Mouse (Mus musculus) kidney, embryonic 16.5 days (tissue): Measurements from ENCODE around the gene Pcca. TPM values are rescaled to one million over a fixed set of nuclear protein-coding genes. Genes with fewer than 3 reads are reported as not detected.

Experiments
- ATAC-seq: fragments of 200-750 bp; cut with Nextera tagmentation; 2 replicates; pipeline ENCODE4 v1.8.0; 2017; ENCODE audit warnings: moderate TSS enrichment; ENCODE audit not compliant: low FRiP score, low TSS enrichment
- H3K27ac ChIP-seq: fragments of 300-500 bp; sonication (generic); 2 replicates; pipeline ENCODE4 v1.5.1; 2014; ENCODE audit warnings: low read length
- H3K27me3 ChIP-seq: fragments of 300-500 bp; sonication (generic); 2 replicates; pipeline ENCODE4 v1.6.1; 2014; ENCODE audit warnings: low read length, control low read depth, mixed read lengths; ENCODE audit not compliant: insufficient read depth
- H3K36me3 ChIP-seq: fragments of 300-500 bp; sonication (generic); 2 replicates; pipeline ENCODE4 v1.6.1; 2014; ENCODE audit warnings: low read length, control low read depth, mixed read lengths; ENCODE audit not compliant: insufficient read depth
- H3K4me1 ChIP-seq: fragments of 300-500 bp; sonication (generic); 2 replicates; pipeline ENCODE4 v1.6.1; 2014; ENCODE audit warnings: low read length, control low read depth, mixed read lengths; ENCODE audit not compliant: insufficient read depth
- H3K4me2 ChIP-seq: fragments of 300-500 bp; sonication (generic); replicated peaks from 2 replicates; pipeline ENCODE4 v1.6.1; 2014; ENCODE audit warnings: low read depth, low read length
- H3K4me3 ChIP-seq: fragments of 300-500 bp; sonication (generic); 2 replicates; pipeline ENCODE4 v1.5.1; 2014; ENCODE audit warnings: mild to moderate bottlenecking, low read length
- H3K9ac ChIP-seq: fragments of 300-500 bp; sonication (generic); replicated peaks from 2 replicates; pipeline ENCODE4 v1.6.1; 2014; ENCODE audit warnings: low read length
- H3K9me3 ChIP-seq: fragments of 300-500 bp; sonication (generic); 2 replicates; pipeline ENCODE4 v1.6.1; 2016; ENCODE audit warnings: low read length, control low read depth
- WGBS: fragments of 180-500 bp; shearing (Covaris S2); extraction: QIAGEN DNeasy Blood & Tissue Kit; methylation state at CpG from one replicate; pipeline ENCODE4 v1.1.7; 2014; 5-methylcytosine and 5-hydroxymethylcytosine counted together
- polyA plus RNA-seq: library from polyadenylated mRNA; unstranded; fragments of >200 nt; fragmentation: Nextera tagmentation; extraction: Ambion mirVana; gene quantifications from 2 replicates; pipeline ENCODE4 v1.2.1, GENCODE M21; 2015

The Pcca gene
- polyA plus RNA-seq, 1 experiment from 2014 or later: 30.7 TPM

GRCm38 (mm10) chr14:122882795-122883409 is 348.8 kb downstream of the Pcca start:
- H3K4me3 ChIP-seq: no peak overlapping the region
- H3K4me1 ChIP-seq: peaks cover 5% of the 10 kb centered on the region; the same call in 1 of the 2 replicates
- 78% methylated on average over 7 of the region's 7 CpGs for WGBS
- H3K27ac ChIP-seq: no peak overlapping the region
- H3K9ac ChIP-seq: no peak overlapping the region
- no peaks in the 10 kb centered on the region for H3K9me3 ChIP-seq
- H3K36me3 ChIP-seq: no peaks in the 10 kb centered on the region
- no peak overlapping the region for H3K4me2 ChIP-seq
- no peaks in the 10 kb centered on the region for H3K27me3 ChIP-seq
- no peak for ATAC-seq

- 84% methylated on average over 4 of the region's 4 CpGs for WGBS
These were observed 349.3 kb downstream of the Pcca start for GRCm38 (mm10) chr14:122883410-122883806.

GRCm38 (mm10) chr14:122883821-122884584 is 349.9 kb downstream of the Pcca start:
- no peak for ATAC-seq
- 57% methylated on average over 10 of the region's 10 CpGs for WGBS
- H3K27me3 ChIP-seq: no peaks in the 10 kb centered on the region

More at GRCm38 (mm10) chr14:122883410-122883806, 349.3 kb downstream of the Pcca start:
- no peak for ATAC-seq
- Histone ChIP-seq H3K27ac (no peak overlapping the region), H3K4me1 (peaks cover 5% of the 10 kb centered on the region; the same call in 1 of the 2 replicates), H3K4me2 (no peak overlapping the region), H3K36me3 (no peaks in the 10 kb centered on the region), H3K9me3 (no peaks in the 10 kb centered on the region), H3K27me3 (no peaks in the 10 kb centered on the region), H3K4me3 (no peak overlapping the region), H3K9ac (no peak overlapping the region)

GRCm38 (mm10) chr14:122885893-122886292 is 351.8 kb downstream of the Pcca start:
- Histone ChIP-seq H3K36me3 (no peaks in the 10 kb centered on the region), H3K9me3 (no peaks in the 10 kb centered on the region), H3K27me3 (no peaks in the 10 kb centered on the region), H3K4me3 (no peak overlapping the region), H3K4me1 (peaks cover 5% of the 10 kb centered on the region; the same call in 1 of the 2 replicates), H3K27ac (no peak overlapping the region), H3K9ac (no peak overlapping the region), H3K4me2 (no peak overlapping the region)
- no peak for ATAC-seq
- 92% methylated on average over 7 of the region's 7 CpGs for WGBS

More at GRCm38 (mm10) chr14:122883821-122884584, 349.9 kb downstream of the Pcca start:
- Histone ChIP-seq H3K4me2 (no peak overlapping the region), H3K4me3 (no peak overlapping the region), H3K36me3 (no peaks in the 10 kb centered on the region), H3K27ac (no peak overlapping the region), H3K9me3 (no peaks in the 10 kb centered on the region), H3K9ac (no peak overlapping the region), H3K4me1 (peaks cover 5% of the 10 kb centered on the region; the same call in 1 of the 2 replicates)

GRCm38 (mm10) chr14:122887278-122887677 is 353.2 kb downstream of the Pcca start:
- Histone ChIP-seq H3K4me2 (no peak overlapping the region), H3K4me3 (no peak overlapping the region), H3K4me1 (peaks cover 3% of the 10 kb centered on the region; the same call in 1 of the 2 replicates), H3K27me3 (no peaks in the 10 kb centered on the region), H3K9me3 (no peaks in the 10 kb centered on the region), H3K36me3 (no peaks in the 10 kb centered on the region), H3K27ac (no peak overlapping the region), H3K9ac (no peak overlapping the region)
- ATAC-seq: no peak
- 74% methylated on average over 1 of the region's 1 CpGs for WGBS

GRCm38 (mm10) chr14:122887702-122888479 is 353.8 kb downstream of the Pcca start:
- ATAC-seq: no peak
- Histone ChIP-seq H3K4me3 (no peak overlapping the region), H3K27ac (no peak overlapping the region), H3K36me3 (no peaks in the 10 kb centered on the region), H3K4me2 (no peak overlapping the region), H3K9ac (no peak overlapping the region), H3K27me3 (no peaks in the 10 kb centered on the region), H3K9me3 (no peaks in the 10 kb centered on the region), H3K4me1 (no peaks in the 10 kb centered on the region)
- 97% methylated on average over 3 of the region's 3 CpGs for WGBS

- Histone ChIP-seq H3K4me3 (no peak overlapping the region), H3K27ac (no peak overlapping the region), H3K36me3 (no peaks in the 10 kb centered on the region), H3K4me1 (no peaks in the 10 kb centered on the region), H3K4me2 (no peak overlapping the region), H3K9ac (no peak overlapping the region), H3K9me3 (no peaks in the 10 kb centered on the region), H3K27me3 (no peaks in the 10 kb centered on the region)
- 74% methylated on average over 1 of the region's 1 CpGs for WGBS
- ATAC-seq: no peak
These were observed 354.4 kb downstream of the Pcca start for GRCm38 (mm10) chr14:122888480-122888872.

- no peak overlapping the region for H3K4me2 ChIP-seq
- no peak overlapping the region for H3K4me3 ChIP-seq
- H3K9me3 ChIP-seq: no peaks in the 10 kb centered on the region
- no peak for ATAC-seq
- no peaks in the 10 kb centered on the region for H3K36me3 ChIP-seq
- H3K27ac ChIP-seq: no peak overlapping the region
- H3K9ac ChIP-seq: no peak overlapping the region
- H3K27me3 ChIP-seq: no peaks in the 10 kb centered on the region
- WGBS: 91% methylated on average over 12 of the region's 12 CpGs
- no peaks in the 10 kb centered on the region for H3K4me1 ChIP-seq
These were observed 357.4 kb downstream of the Pcca start for GRCm38 (mm10) chr14:122891470-122891968.

GRCm38 (mm10) chr14:122896106-122896505 is 362.0 kb downstream of the Pcca start:
- Histone ChIP-seq H3K4me1 (no peaks in the 10 kb centered on the region), H3K36me3 (no peaks in the 10 kb centered on the region), H3K4me3 (no peak overlapping the region), H3K9ac (no peak overlapping the region), H3K9me3 (no peaks in the 10 kb centered on the region), H3K27ac (no peak overlapping the region), H3K4me2 (no peak overlapping the region), H3K27me3 (no peaks in the 10 kb centered on the region)
- ATAC-seq: no peak
- WGBS: 97% methylated on average over 1 of the region's 1 CpGs
